Mouse (Mus musculus) hindbrain, embryonic 14.5 days (tissue): ENCODE data around the gene Slc22a14. TPM values are rescaled to one million over a fixed set of nuclear protein-coding genes. Genes with fewer than 3 reads are reported as not detected.
A peak's percentile ranks its signal among the peaks of the same experiment; 100 is the strongest.

Experiments used
- ATAC-seq: fragments of 200-750 bp; cut with Nextera tagmentation; 2 replicates; pipeline ENCODE4 v1.8.0; 2017; ENCODE audit warnings: moderate number of reproducible peaks, mild to moderate bottlenecking, moderate TSS enrichment, moderate library complexity; ENCODE audit not compliant: low FRiP score
- DNase-seq: peaks from one replicate; pipeline ENCODE4 v3.0.0-alpha.2; 2015; ENCODE audit warnings: low spot score
- H3K27ac ChIP-seq: fragments of 300-500 bp; sonication (generic); 2 replicates; pipeline ENCODE4 v1.5.1; 2014; ENCODE audit warnings: mild to moderate bottlenecking, moderate library complexity
- H3K27me3 ChIP-seq: fragments of 300-500 bp; sonication (generic); 2 replicates; pipeline ENCODE4 v1.6.1; 2014; ENCODE audit warnings: mild to moderate bottlenecking, low read length, mixed read lengths; ENCODE audit not compliant: control insufficient read depth, insufficient read depth
- H3K36me3 ChIP-seq: fragments of 300-500 bp; sonication (generic); replicated peaks from 2 replicates; pipeline ENCODE4 v1.6.1; 2014; ENCODE audit not compliant: control insufficient read depth, insufficient read depth
- H3K4me1 ChIP-seq: fragments of 300-500 bp; sonication (generic); replicated peaks from 2 replicates; pipeline ENCODE4 v1.6.1; 2014; ENCODE audit warnings: antibody characterized with exemption, low read length, mixed read lengths; ENCODE audit not compliant: control insufficient read depth, insufficient read depth
- H3K4me2 ChIP-seq: fragments of 300-500 bp; sonication (generic); replicated peaks from 2 replicates; pipeline ENCODE4 v1.6.1; 2014; ENCODE audit warnings: mild to moderate bottlenecking, moderate library complexity
- H3K4me3 ChIP-seq: fragments of 300-500 bp; sonication (generic); replicated peaks from 2 replicates; pipeline ENCODE4 v1.5.1; 2014; ENCODE audit warnings: mild to moderate bottlenecking, low read length
- H3K9ac ChIP-seq: fragments of 300-500 bp; sonication (generic); 2 replicates; pipeline ENCODE4 v1.6.1; 2014
- H3K9me3 ChIP-seq: fragments of 300-500 bp; sonication (generic); 2 replicates; pipeline ENCODE4 v1.6.1; 2016; ENCODE audit warnings: low read length; ENCODE audit not compliant: control insufficient read depth
- WGBS: fragments of 180-500 bp; shearing (Covaris S2); extraction: QIAGEN DNeasy Blood & Tissue Kit; methylation state at CpG from one replicate; pipeline ENCODE4 v1.1.7; 2014; 5-methylcytosine and 5-hydroxymethylcytosine counted together
- polyA plus RNA-seq: library from polyadenylated mRNA; unstranded; fragments of >200 nt; fragmentation: Nextera tagmentation; extraction: Ambion mirVana; gene quantifications from 2 replicates; pipeline ENCODE4 v1.2.1, GENCODE M21; 2014

Slc22a14 gene
- polyA plus RNA-seq, 1 experiment from 2014 or later: not detected

DNA sequence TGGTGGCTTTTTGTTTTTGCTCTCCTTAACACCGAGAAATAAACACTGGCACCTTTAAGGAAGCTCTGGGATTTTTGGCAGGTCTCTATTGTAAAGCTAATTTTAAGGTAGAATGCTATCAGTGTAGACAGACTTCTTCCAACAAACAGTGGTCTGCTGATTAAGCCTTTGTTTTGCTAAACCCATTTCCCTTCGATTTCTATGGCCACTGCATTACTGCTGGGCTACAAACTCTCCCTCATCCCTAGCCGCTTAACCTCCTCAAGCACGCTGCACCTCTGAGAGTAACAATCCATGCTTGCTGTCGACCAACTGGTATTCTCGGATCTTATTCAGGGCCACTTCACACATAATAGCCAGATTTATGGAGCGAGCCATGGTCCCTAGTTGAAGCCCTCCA, 44.4 kb downstream of the Slc22a14 start:
- Histone ChIP-seq H3K9me3 (no peaks in the 10 kb centered on the region), H3K4me1 (peaks cover 30% of the 10 kb centered on the region), H3K9ac (peak overlapping the region; percentile 72), H3K27me3 (no peaks in the 10 kb centered on the region), H3K4me3 (peak overlapping the region; percentile 80), H3K4me2 (peak overlapping the region; percentile 96), H3K27ac (no peak overlapping the region), H3K36me3 (no peaks in the 10 kb centered on the region)
- DNase-seq (no peak), ATAC-seq (no peak)
- WGBS: 8% methylated on average over 7 of the region's 7 CpGs

DNA sequence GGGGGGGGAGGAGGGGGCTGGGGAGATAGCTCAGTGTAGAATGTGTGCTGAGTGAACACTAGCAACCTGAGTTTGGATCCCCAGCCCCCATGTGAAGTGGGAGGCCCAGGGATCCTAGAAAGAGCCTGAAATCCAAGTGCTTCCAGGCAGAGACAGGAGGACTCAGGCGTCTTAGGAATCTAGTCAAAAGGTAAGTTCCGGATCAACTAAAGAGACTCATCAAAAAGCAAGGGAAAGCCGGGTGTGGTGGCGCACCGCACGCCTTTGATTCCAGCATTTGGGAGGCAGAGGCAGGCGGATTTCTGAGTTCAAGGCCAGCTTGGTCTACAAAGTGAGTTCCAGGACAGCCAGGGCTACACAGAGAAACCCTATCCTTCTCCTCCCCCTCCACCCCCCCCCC, 44.9 kb downstream of the Slc22a14 start:
- Histone ChIP-seq H3K27ac (no peak overlapping the region), H3K4me3 (no peak overlapping the region), H3K9me3 (no peaks in the 10 kb centered on the region), H3K4me2 (peak overlapping the region; percentile 96), H3K27me3 (no peaks in the 10 kb centered on the region), H3K36me3 (no peaks in the 10 kb centered on the region), H3K4me1 (peaks cover 30% of the 10 kb centered on the region), H3K9ac (no peak overlapping the region)
- ATAC-seq: no peak
- WGBS: 86% methylated on average over 7 of the region's 7 CpGs
- DNase-seq: no peak

DNA sequence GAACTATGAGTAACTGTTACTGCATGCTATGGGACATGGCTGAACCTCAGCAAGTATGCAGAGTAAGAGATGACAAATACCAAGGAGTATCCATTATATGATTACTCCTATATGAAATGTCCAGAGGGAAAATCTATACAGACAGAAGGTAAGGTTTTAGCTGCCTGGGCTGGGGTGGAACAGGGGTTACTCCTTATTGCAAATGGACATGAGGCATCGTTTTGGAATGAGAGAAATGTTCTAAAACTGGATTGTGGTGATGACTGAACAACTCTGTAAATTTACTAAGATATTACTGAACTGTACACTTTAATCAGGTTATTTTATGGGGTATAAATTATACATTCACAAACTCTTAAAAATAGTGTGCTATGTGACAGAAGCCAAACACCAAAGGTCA, 46.5 kb downstream of the Slc22a14 start:
- no peak overlapping the region for H3K4me3 ChIP-seq
- H3K27ac ChIP-seq: no peak overlapping the region
- WGBS: 93% methylated on average over 1 of the region's 1 CpGs
- no peak overlapping the region for H3K9ac ChIP-seq
- ATAC-seq (no peak), DNase-seq (no peak)
- H3K27me3 ChIP-seq: no peaks in the 10 kb centered on the region
- H3K36me3 ChIP-seq: no peaks in the 10 kb centered on the region
- H3K4me1 ChIP-seq: peaks cover 27% of the 10 kb centered on the region
- no peaks in the 10 kb centered on the region for H3K9me3 ChIP-seq
- H3K4me2 ChIP-seq: no peak overlapping the region

DNA sequence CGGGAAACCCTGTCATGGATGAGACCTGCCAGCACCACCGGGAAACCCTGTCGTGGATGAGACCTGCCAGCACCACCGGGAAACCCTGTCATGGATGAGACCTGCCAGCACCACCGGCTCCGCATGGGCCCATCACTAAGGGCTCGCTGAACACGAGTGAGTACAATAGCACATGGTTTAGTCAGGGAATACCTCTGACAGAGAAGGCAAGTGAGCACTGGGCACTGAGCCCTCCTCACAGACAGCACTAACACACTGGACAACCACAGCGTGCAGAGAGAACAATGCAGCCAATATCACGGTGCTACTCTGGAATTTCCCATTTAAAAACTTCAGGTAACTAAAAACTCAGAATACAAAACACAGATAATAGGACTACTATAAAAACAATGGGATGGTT, 52.3 kb downstream of the Slc22a14 start:
- Histone ChIP-seq H3K36me3 (no peaks in the 10 kb centered on the region), H3K27me3 (no peaks in the 10 kb centered on the region), H3K4me3 (no peak overlapping the region), H3K9ac (no peak overlapping the region), H3K9me3 (no peaks in the 10 kb centered on the region), H3K4me1 (no peaks in the 10 kb centered on the region), H3K27ac (no peak overlapping the region), H3K4me2 (no peak overlapping the region)
- DNase-seq: no peak
- ATAC-seq: no peak
- WGBS: 82% methylated on average over 10 of the region's 10 CpGs

DNA sequence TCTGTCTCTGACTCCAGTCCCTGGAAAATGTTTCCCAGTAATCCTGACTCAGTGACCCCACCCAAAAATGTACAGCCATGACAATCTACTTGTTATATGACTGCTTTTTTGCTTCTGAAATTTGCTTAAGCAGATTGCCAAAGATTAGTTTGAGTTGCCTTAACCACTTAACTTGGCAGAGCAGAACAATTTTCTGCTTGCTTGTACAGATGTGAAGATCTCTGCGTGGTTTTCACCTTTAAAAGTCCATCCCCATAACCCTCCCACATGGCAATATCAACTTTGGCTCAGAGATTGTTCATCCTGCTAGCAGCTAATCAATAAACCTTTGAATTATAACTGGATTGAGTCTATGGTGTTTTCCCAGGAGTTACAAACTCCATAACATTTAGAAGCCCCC, 56.3 kb downstream of the Slc22a14 start:
- DNase-seq: no peak
- H3K4me3 ChIP-seq: no peak overlapping the region
- ATAC-seq: no peak
- no peak overlapping the region for H3K27ac ChIP-seq
- no peaks in the 10 kb centered on the region for H3K9me3 ChIP-seq
- 88% methylated on average over 1 of the region's 1 CpGs for WGBS
- no peak overlapping the region for H3K9ac ChIP-seq
- no peaks in the 10 kb centered on the region for H3K27me3 ChIP-seq
- H3K4me1 ChIP-seq: no peaks in the 10 kb centered on the region
- no peak overlapping the region for H3K4me2 ChIP-seq
- no peaks in the 10 kb centered on the region for H3K36me3 ChIP-seq

DNA sequence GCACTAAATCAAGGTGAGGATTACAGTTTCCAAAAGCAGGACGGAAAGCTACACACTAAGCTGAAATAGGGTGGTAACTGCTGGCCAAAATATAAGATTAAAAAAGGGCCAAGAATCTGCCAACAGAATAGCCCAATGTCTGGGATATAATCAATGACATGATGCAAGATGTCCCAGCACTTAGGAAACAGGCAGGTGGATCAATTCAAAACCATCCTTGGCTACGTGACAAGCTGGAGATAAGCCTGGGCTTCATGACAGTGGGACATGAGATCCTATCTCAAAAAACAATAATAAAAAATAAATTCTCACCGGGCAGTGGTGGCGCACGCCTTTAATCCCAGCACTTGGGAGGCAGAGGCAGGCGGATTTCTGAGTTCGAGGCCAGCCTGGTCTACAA, 59.5 kb downstream of the Slc22a14 start:
- Histone ChIP-seq H3K27me3 (no peaks in the 10 kb centered on the region), H3K4me3 (no peak overlapping the region), H3K4me2 (no peak overlapping the region), H3K9me3 (no peaks in the 10 kb centered on the region), H3K27ac (no peak overlapping the region), H3K9ac (no peak overlapping the region), H3K4me1 (no peaks in the 10 kb centered on the region), H3K36me3 (peaks cover 6% of the 10 kb centered on the region; the same call in 1 of the 2 replicates)
- DNase-seq (no peak), ATAC-seq (no peak)
- 93% methylated on average over 7 of the region's 7 CpGs for WGBS

DNA sequence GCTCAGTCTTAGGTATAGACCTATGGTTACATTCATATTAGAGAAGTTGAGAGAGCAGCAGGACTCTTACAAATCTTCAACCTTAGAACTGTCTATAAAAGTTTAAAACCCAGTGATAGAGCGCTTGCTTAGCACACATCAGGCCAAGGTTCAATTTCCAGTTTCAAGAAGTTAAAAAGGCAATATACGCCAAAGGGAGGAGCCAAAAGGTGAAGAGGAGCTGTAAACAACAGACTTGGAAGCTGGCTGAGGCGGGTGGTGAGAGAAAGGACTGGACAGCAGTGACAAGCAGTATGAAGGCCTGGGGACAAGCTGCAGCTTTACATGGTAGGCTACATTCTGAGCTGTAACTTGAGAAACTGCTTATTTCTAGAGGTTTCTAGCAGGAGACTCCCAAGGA, 66.8 kb downstream of the Slc22a14 start:
- Histone ChIP-seq H3K4me2 (no peak overlapping the region), H3K27me3 (no peaks in the 10 kb centered on the region), H3K36me3 (peaks cover 6% of the 10 kb centered on the region; the same call in 1 of the 2 replicates), H3K9me3 (no peaks in the 10 kb centered on the region), H3K27ac (no peak overlapping the region), H3K4me3 (no peak overlapping the region), H3K9ac (no peak overlapping the region), H3K4me1 (no peaks in the 10 kb centered on the region)
- ATAC-seq: no peak
- WGBS: 94% methylated on average over 3 of the region's 3 CpGs
- no peak for DNase-seq

DNA sequence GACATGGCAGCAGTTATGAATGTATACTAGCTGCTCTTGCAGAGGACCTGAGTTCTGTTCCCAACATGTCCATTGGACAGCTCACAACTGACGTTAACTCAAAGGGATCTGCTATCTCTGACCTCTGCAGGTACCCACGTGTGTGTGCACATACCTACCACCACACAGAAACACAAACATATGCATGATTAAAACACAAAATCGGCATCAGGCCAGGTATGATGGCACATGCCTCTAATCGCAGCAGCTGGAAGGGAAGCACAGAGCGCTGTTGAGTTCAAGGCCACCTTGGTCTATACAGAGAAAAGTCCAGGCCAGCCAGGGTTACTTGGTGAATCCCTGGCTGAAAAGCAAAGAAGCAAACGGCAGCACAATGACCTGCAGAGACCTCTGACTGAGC, 67.7 kb downstream of the Slc22a14 start:
- H3K4me3 ChIP-seq: no peak overlapping the region
- no peak overlapping the region for H3K27ac ChIP-seq
- H3K4me1 ChIP-seq: no peaks in the 10 kb centered on the region
- no peak for ATAC-seq
- no peak overlapping the region for H3K4me2 ChIP-seq
- WGBS: 91% methylated on average over 6 of the region's 6 CpGs
- no peak overlapping the region for H3K9ac ChIP-seq
- no peak for DNase-seq
- H3K27me3 ChIP-seq: no peaks in the 10 kb centered on the region
- H3K9me3 ChIP-seq: no peaks in the 10 kb centered on the region
- no peaks in the 10 kb centered on the region for H3K36me3 ChIP-seq

DNA sequence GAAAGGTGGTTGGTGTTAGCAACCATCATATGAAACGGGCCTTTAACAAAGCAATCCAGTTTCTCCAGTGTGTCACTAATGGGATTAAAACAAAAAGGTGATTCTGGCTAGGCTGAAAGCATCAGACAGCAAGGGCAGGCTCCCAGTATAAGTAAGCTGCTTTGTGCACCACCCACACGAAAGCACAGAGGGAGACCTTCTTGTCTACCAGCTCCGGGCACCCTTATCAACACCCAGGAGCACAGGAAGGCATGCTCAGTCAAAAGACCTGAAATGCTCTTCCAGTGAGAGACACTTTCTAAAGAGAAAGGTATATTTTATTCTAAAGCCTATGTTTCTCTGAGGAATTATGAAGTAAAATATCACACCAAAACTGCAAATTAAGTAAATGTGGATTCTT, 74.6 kb downstream of the Slc22a14 start:
- no peak overlapping the region for H3K9ac ChIP-seq
- H3K27me3 ChIP-seq: no peaks in the 10 kb centered on the region
- no peak overlapping the region for H3K4me3 ChIP-seq
- no peak overlapping the region for H3K4me2 ChIP-seq
- WGBS: 95% methylated on average over 3 of the region's 3 CpGs
- no peak for ATAC-seq
- DNase-seq: no peak
- H3K4me1 ChIP-seq: no peaks in the 10 kb centered on the region
- H3K36me3 ChIP-seq: peaks cover 10% of the 10 kb centered on the region
- H3K27ac ChIP-seq: no peak overlapping the region
- H3K9me3 ChIP-seq: no peaks in the 10 kb centered on the region

DNA sequence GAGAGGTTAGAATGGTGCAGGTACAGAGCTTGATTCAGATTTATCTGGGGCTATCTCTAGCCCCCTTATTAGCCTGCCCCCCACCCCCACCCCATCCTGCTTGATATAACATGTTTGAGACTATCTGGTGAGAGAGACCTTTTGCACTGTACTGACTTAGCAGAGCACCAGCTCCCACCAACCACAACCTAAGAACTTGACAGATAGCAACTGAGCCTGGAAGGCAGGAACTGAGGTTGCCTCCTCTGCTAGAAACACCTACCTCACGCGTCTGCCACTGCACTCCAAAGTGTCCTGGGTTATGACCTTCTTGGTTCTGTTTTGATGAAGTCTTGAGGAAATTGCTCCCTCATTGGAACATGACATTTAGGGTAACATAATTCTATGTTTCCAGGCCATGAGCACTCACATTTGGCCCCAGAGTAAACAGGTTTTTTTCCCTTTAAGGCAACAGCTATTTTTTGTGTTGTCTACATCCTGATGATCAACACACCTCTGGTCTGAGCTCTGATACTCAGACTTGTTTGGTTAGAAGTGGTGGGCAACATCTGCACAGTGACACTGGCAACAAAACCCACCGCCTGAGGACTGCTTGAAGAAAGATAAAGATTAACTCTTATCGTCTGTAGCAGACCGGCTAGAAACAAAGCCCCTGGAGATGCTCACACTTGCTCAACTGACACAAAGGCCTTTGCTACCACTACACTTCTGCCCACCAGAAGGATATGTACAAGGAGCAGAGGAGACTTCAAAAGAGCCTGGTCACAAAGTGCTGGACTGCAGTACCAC, 84.3 kb downstream of the Slc22a14 start:
- H3K27ac ChIP-seq: no peak overlapping the region
- H3K9me3 ChIP-seq: no peaks in the 10 kb centered on the region
- H3K27me3 ChIP-seq: no peaks in the 10 kb centered on the region
- H3K9ac ChIP-seq: no peak overlapping the region
- peaks cover 35% of the 10 kb centered on the region for H3K36me3 ChIP-seq
- H3K4me3 ChIP-seq: no peak overlapping the region
- DNase-seq (no peak), ATAC-seq (no peak)
- H3K4me1 ChIP-seq: no peaks in the 10 kb centered on the region; the same call in 1 of the 2 replicates
- H3K4me2 ChIP-seq: no peak overlapping the region
- WGBS: 85% methylated on average over 5 of the region's 5 CpGs
